Mouse (Mus musculus): Measurements from ENCODE around the gene Hyal5. TPM values are rescaled to one million over a fixed set of nuclear protein-coding genes. Genes with fewer than 3 reads are reported as not detected.

Gene Hyal5
- polyA plus RNA-seq (2016; fragmentation: Nextera tagmentation; extraction: Ambion mirVana), result not detected in 2 replicates

- Histone ChIP-seq H3K4me1 (no peaks in the 10 kb centered on the region), H3K36me3 (no peaks in the 10 kb centered on the region), H3K9ac (no peak within 1 kb of the TSS), H3K4me3 (no peak within 1 kb of the TSS), H3K9me3 (replicated peaks) (no peaks in the 10 kb centered on the region), H3K27ac (no peak within 1 kb of the TSS), H3K4me2 (no peak within 1 kb of the TSS), H3K27me3 (replicated peaks) (no peaks in the 10 kb centered on the region)
- no peak for ATAC-seq
Measured at GRCm38 (mm10) chr6:24857697-24858096, at the start of gene Hyal5. Gene Hyal5 (plus strand): TSS chr6:24857997.

GRCm38 (mm10) chr6:24822070-24822469 lies 35.7 kb upstream of the Hyal5 start:
- WGBS (ENCODE audit: insufficient replicate concordance), result 32% methylated on average over 2 of the region's 2 CpGs
- Histone ChIP-seq H3K9ac (no peak overlapping the region), H3K27me3 (replicated peaks) (no peaks in the 10 kb centered on the region), H3K4me3 (no peak overlapping the region), H3K36me3 (no peaks in the 10 kb centered on the region), H3K4me1 (no peaks in the 10 kb centered on the region), H3K4me2 (no peak overlapping the region), H3K27ac (no peak overlapping the region), H3K9me3 (replicated peaks) (0 out of 2 replicates have a peak, but pooled peaks cover 4% of the 10 kb centered on the region)
- no peak for ATAC-seq

- Histone ChIP-seq H3K27me3 (replicated peaks) (no peaks in the 10 kb centered on the region), H3K9me3 (replicated peaks) (no peaks in the 10 kb centered on the region), H3K4me2 (no peak overlapping the region), H3K27ac (no peak overlapping the region), H3K9ac (no peak overlapping the region), H3K4me1 (no peaks in the 10 kb centered on the region), H3K4me3 (no peak overlapping the region), H3K36me3 (no peaks in the 10 kb centered on the region)
- 35% methylated on average over 2 of the region's 2 CpGs for WGBS (ENCODE audit: insufficient replicate concordance)
- ATAC-seq, result no peak
Measured at GRCm38 (mm10) chr6:24860320-24860719, 2.5 kb downstream of the Hyal5 start.

GRCm38 (mm10) chr6:24863649-24864048 lies 5.9 kb downstream of the Hyal5 start:
- H3K9me3 ChIP-seq (replicated peaks), result no peaks in the 10 kb centered on the region
- ATAC-seq, result no peak
- H3K4me3 ChIP-seq, result no peak overlapping the region
- WGBS (ENCODE audit: insufficient replicate concordance), result 83% methylated on average over 4 of the region's 4 CpGs
- H3K4me2 ChIP-seq, result no peak overlapping the region
- no peak overlapping the region for H3K27ac ChIP-seq
- H3K9ac ChIP-seq, result no peak overlapping the region
- no peaks in the 10 kb centered on the region for H3K36me3 ChIP-seq
- H3K4me1 ChIP-seq, result no peaks in the 10 kb centered on the region
- H3K27me3 ChIP-seq (replicated peaks), result no peaks in the 10 kb centered on the region

- Histone ChIP-seq H3K9me3 (replicated peaks) (no peaks in the 10 kb centered on the region), H3K27ac (no peak overlapping the region), H3K4me2 (peak overlapping the region; percentile 21), H3K4me3 (peak overlapping the region; percentile 8; the same call in 1 of the 2 replicates), H3K36me3 (no peaks in the 10 kb centered on the region), H3K27me3 (replicated peaks) (no peaks in the 10 kb centered on the region), H3K4me1 (no peaks in the 10 kb centered on the region), H3K9ac (no peak overlapping the region)
- 65% methylated on average over 11 of the region's 11 CpGs for WGBS (ENCODE audit: insufficient replicate concordance)
- no peak for ATAC-seq
Measured at GRCm38 (mm10) chr6:24894146-24894873, 36.5 kb downstream of the Hyal5 start.

- Histone ChIP-seq H3K9ac (no peak overlapping the region), H3K4me2 (peak overlapping the region; percentile 21), H3K4me1 (no peaks in the 10 kb centered on the region), H3K9me3 (replicated peaks) (no peaks in the 10 kb centered on the region), H3K4me3 (peak overlapping the region; percentile 8; the same call in 1 of the 2 replicates), H3K36me3 (no peaks in the 10 kb centered on the region), H3K27me3 (replicated peaks) (no peaks in the 10 kb centered on the region), H3K27ac (no peak overlapping the region)
- WGBS (ENCODE audit: insufficient replicate concordance), result 38% methylated on average over 2 of the region's 2 CpGs
- no peak for ATAC-seq
Measured at GRCm38 (mm10) chr6:24894874-24895183, 37.0 kb downstream of the Hyal5 start.

GRCm38 (mm10) chr6:24905101-24905500 lies 47.3 kb downstream of the Hyal5 start:
- WGBS (ENCODE audit: insufficient replicate concordance), result 41% methylated on average over 3 of the region's 3 CpGs
- no peak overlapping the region for H3K4me3 ChIP-seq
- no peaks in the 10 kb centered on the region for H3K4me1 ChIP-seq
- H3K4me2 ChIP-seq, result no peak overlapping the region
- H3K9me3 ChIP-seq (replicated peaks), result no peaks in the 10 kb centered on the region
- ATAC-seq, result no peak
- H3K27ac ChIP-seq, result no peak overlapping the region
- no peaks in the 10 kb centered on the region for H3K36me3 ChIP-seq
- H3K27me3 ChIP-seq (replicated peaks), result no peaks in the 10 kb centered on the region
- H3K9ac ChIP-seq, result no peak overlapping the region

- no peak overlapping the region for H3K27ac ChIP-seq
- H3K4me3 ChIP-seq, result no peak overlapping the region
- H3K36me3 ChIP-seq, result no peaks in the 10 kb centered on the region
- H3K9ac ChIP-seq, result no peak overlapping the region
- H3K4me2 ChIP-seq, result no peak overlapping the region
- WGBS (ENCODE audit: insufficient replicate concordance), result 63% methylated on average over 2 of the region's 2 CpGs
- no peak for ATAC-seq
- H3K27me3 ChIP-seq (replicated peaks), result no peaks in the 10 kb centered on the region
- H3K9me3 ChIP-seq (replicated peaks), result no peaks in the 10 kb centered on the region
- no peaks in the 10 kb centered on the region for H3K4me1 ChIP-seq
Measured at GRCm38 (mm10) chr6:24907824-24908223, 50.0 kb downstream of the Hyal5 start.

- Histone ChIP-seq H3K4me3 (no peak overlapping the region), H3K27ac (no peak overlapping the region), H3K27me3 (replicated peaks) (no peaks in the 10 kb centered on the region), H3K9ac (no peak overlapping the region), H3K4me1 (no peaks in the 10 kb centered on the region), H3K36me3 (no peaks in the 10 kb centered on the region), H3K9me3 (replicated peaks) (no peaks in the 10 kb centered on the region), H3K4me2 (no peak overlapping the region)
- no peak for ATAC-seq
- WGBS (ENCODE audit: insufficient replicate concordance), result 50% methylated on average over 2 of the region's 2 CpGs
Measured at GRCm38 (mm10) chr6:24910016-24910727, 52.4 kb downstream of the Hyal5 start.

- no peaks in the 10 kb centered on the region for H3K9me3 ChIP-seq (replicated peaks)
- no peak overlapping the region for H3K4me3 ChIP-seq
- no peak for ATAC-seq
- no peak overlapping the region for H3K9ac ChIP-seq
- H3K4me1 ChIP-seq, result no peaks in the 10 kb centered on the region
- no peaks in the 10 kb centered on the region for H3K27me3 ChIP-seq (replicated peaks)
- H3K36me3 ChIP-seq, result no peaks in the 10 kb centered on the region
- no peak overlapping the region for H3K27ac ChIP-seq
- H3K4me2 ChIP-seq, result no peak overlapping the region
Measured at GRCm38 (mm10) chr6:24910728-24911105, 52.9 kb downstream of the Hyal5 start.

- Histone ChIP-seq H3K27ac (no peak overlapping the region), H3K9me3 (replicated peaks) (no peaks in the 10 kb centered on the region), H3K27me3 (replicated peaks) (no peaks in the 10 kb centered on the region), H3K4me3 (no peak overlapping the region), H3K36me3 (no peaks in the 10 kb centered on the region), H3K4me1 (no peaks in the 10 kb centered on the region), H3K9ac (no peak overlapping the region), H3K4me2 (no peak overlapping the region)
- WGBS (ENCODE audit: insufficient replicate concordance), result 84% methylated on average over 2 of the region's 2 CpGs
- no peak for ATAC-seq
Measured at GRCm38 (mm10) chr6:24913591-24913990, 55.8 kb downstream of the Hyal5 start.

- Histone ChIP-seq H3K9me3 (replicated peaks) (peaks cover 4% of the 10 kb centered on the region; the same call in 1 of the 2 replicates), H3K27ac (no peak overlapping the region), H3K27me3 (replicated peaks) (no peaks in the 10 kb centered on the region), H3K36me3 (no peaks in the 10 kb centered on the region), H3K4me3 (no peak overlapping the region), H3K9ac (no peak overlapping the region), H3K4me2 (no peak overlapping the region), H3K4me1 (no peaks in the 10 kb centered on the region)
- WGBS (ENCODE audit: insufficient replicate concordance), result 80% methylated on average over 11 of the region's 11 CpGs
- no peak for ATAC-seq
Measured at GRCm38 (mm10) chr6:24925076-24925785, 67.4 kb downstream of the Hyal5 start.
